Mouse (Mus musculus): ENCODE results near the gene Ppib. TPM values are rescaled to one million over a fixed set of nuclear protein-coding genes. Genes with fewer than 3 reads are reported as not detected.

Gene Ppib
- polyA plus RNA-seq, 1 experiment: 176 TPM

GRCm38 (mm10) chr9:66088411-66088810 is 28.4 kb downstream of the Ppib start:
- peak; percentile 70 for DNase-seq
- WGBS: 41% methylated on average over 4 of the region's 4 CpGs
- H3K4me1 ChIP-seq (ENCODE audit: control insufficient read depth, insufficient read depth, low read length): peaks cover 7% of the 10 kb centered on the region
- peak; percentile 74 for TF ChIP-seq CTCF (IDR thresholded peaks at IDR 0.05; ENCODE audit: insufficient read depth, low read length)
- no peak for TF ChIP-seq POLR2A (IDR thresholded peaks at IDR 0.05; ENCODE audit: borderline replicate concordance, extremely low read depth, low read depth, low read length)
- no peak overlapping the region for H3K4me3 ChIP-seq (replicated peaks; ENCODE audit: extremely low read depth, low read depth, low read length)

- no peak overlapping the region for H3K4me3 ChIP-seq (replicated peaks; ENCODE audit: extremely low read depth, low read depth, low read length)
- H3K4me1 ChIP-seq (ENCODE audit: control insufficient read depth, insufficient read depth, low read length): peaks cover 9% of the 10 kb centered on the region
- no peak for DNase-seq
- 70% methylated on average over 13 of the region's 13 CpGs for whole genome bisulfite sequencing
- TF ChIP-seq POLR2A (IDR thresholded peaks at IDR 0.05; ENCODE audit: borderline replicate concordance, extremely low read depth, low read depth, low read length) (no peak), CTCF (IDR thresholded peaks at IDR 0.05; ENCODE audit: insufficient read depth, low read length) (no peak)
Measured at GRCm38 (mm10) chr9:66090593-66091244, 30.7 kb downstream of the Ppib start.

- Histone ChIP-seq H3K4me1 (ENCODE audit: control insufficient read depth, insufficient read depth, low read length) (peaks cover 9% of the 10 kb centered on the region), H3K4me3 (replicated peaks; ENCODE audit: extremely low read depth, low read depth, low read length) (no peak overlapping the region)
- DNase-seq: peak; percentile 50
- WGBS: 49% methylated on average over 6 of the region's 6 CpGs
- TF ChIP-seq CTCF (IDR thresholded peaks at IDR 0.05; ENCODE audit: insufficient read depth, low read length): no peak
- TF ChIP-seq POLR2A (IDR thresholded peaks at IDR 0.05; ENCODE audit: borderline replicate concordance, extremely low read depth, low read depth, low read length): no peak
Measured at GRCm38 (mm10) chr9:66091327-66092231, 31.6 kb downstream of the Ppib start.

- no peak overlapping the region for H3K4me3 ChIP-seq (replicated peaks; ENCODE audit: extremely low read depth, low read depth, low read length)
- WGBS: 63% methylated on average over 2 of the region's 2 CpGs
- peaks cover 9% of the 10 kb centered on the region for H3K4me1 ChIP-seq (ENCODE audit: control insufficient read depth, insufficient read depth, low read length)
- TF ChIP-seq POLR2A (IDR thresholded peaks at IDR 0.05; ENCODE audit: borderline replicate concordance, extremely low read depth, low read depth, low read length) (no peak), CTCF (IDR thresholded peaks at IDR 0.05; ENCODE audit: insufficient read depth, low read length) (no peak)
- no peak for DNase-seq
Measured at GRCm38 (mm10) chr9:66092664-66093063, 32.6 kb downstream of the Ppib start.

- TF ChIP-seq CTCF (IDR thresholded peaks at IDR 0.05; ENCODE audit: insufficient read depth, low read length): no peak
- no peak for TF ChIP-seq POLR2A (IDR thresholded peaks at IDR 0.05; ENCODE audit: borderline replicate concordance, extremely low read depth, low read depth, low read length)
- Histone ChIP-seq H3K4me1 (ENCODE audit: control insufficient read depth, insufficient read depth, low read length) (no peaks in the 10 kb centered on the region), H3K4me3 (replicated peaks; ENCODE audit: extremely low read depth, low read depth, low read length) (no peak overlapping the region)
- DNase-seq: no peak
- 77% methylated on average over 8 of the region's 8 CpGs for WGBS
Measured at GRCm38 (mm10) chr9:66101577-66101976, 41.6 kb downstream of the Ppib start.

GRCm38 (mm10) chr9:66102668-66103067 is 42.6 kb downstream of the Ppib start:
- no peak for TF ChIP-seq CTCF (IDR thresholded peaks at IDR 0.05; ENCODE audit: insufficient read depth, low read length)
- TF ChIP-seq POLR2A (IDR thresholded peaks at IDR 0.05; ENCODE audit: borderline replicate concordance, extremely low read depth, low read depth, low read length): no peak
- Histone ChIP-seq H3K4me1 (ENCODE audit: control insufficient read depth, insufficient read depth, low read length) (no peaks in the 10 kb centered on the region), H3K4me3 (replicated peaks; ENCODE audit: extremely low read depth, low read depth, low read length) (no peak overlapping the region)
- no peak for DNase-seq
- 90% methylated on average over 6 of the region's 6 CpGs for WGBS

GRCm38 (mm10) chr9:66104601-66105000 is 44.6 kb downstream of the Ppib start:
- no peak for DNase-seq
- no peaks in the 10 kb centered on the region for H3K4me1 ChIP-seq (ENCODE audit: control insufficient read depth, insufficient read depth, low read length)
- no peak for TF ChIP-seq CTCF (IDR thresholded peaks at IDR 0.05; ENCODE audit: insufficient read depth, low read length)
- no peak for TF ChIP-seq POLR2A (IDR thresholded peaks at IDR 0.05; ENCODE audit: borderline replicate concordance, extremely low read depth, low read depth, low read length)
- no peak overlapping the region for H3K4me3 ChIP-seq (replicated peaks; ENCODE audit: extremely low read depth, low read depth, low read length)
- 79% methylated on average over 4 of the region's 4 CpGs for WGBS

- TF ChIP-seq CTCF (IDR thresholded peaks at IDR 0.05; ENCODE audit: insufficient read depth, low read length) (no peak), POLR2A (IDR thresholded peaks at IDR 0.05; ENCODE audit: borderline replicate concordance, extremely low read depth, low read depth, low read length) (no peak)
- no peak overlapping the region for H3K4me3 ChIP-seq (replicated peaks; ENCODE audit: extremely low read depth, low read depth, low read length)
- DNase-seq: no peak
- 69% methylated on average over 8 of the region's 8 CpGs for WGBS
- H3K4me1 ChIP-seq (ENCODE audit: control insufficient read depth, insufficient read depth, low read length): no peaks in the 10 kb centered on the region
Measured at GRCm38 (mm10) chr9:66105168-66105567, 45.1 kb downstream of the Ppib start.

GRCm38 (mm10) chr9:66109574-66109973 is 49.6 kb downstream of the Ppib start:
- TF ChIP-seq CTCF (IDR thresholded peaks at IDR 0.05; ENCODE audit: insufficient read depth, low read length) (no peak), POLR2A (IDR thresholded peaks at IDR 0.05; ENCODE audit: borderline replicate concordance, extremely low read depth, low read depth, low read length) (no peak)
- WGBS: 97% methylated on average over 1 of the region's 1 CpGs

More at GRCm38 (mm10) chr9:66109574-66109973, 49.6 kb downstream of the Ppib start:
- Histone ChIP-seq H3K4me3 (replicated peaks; ENCODE audit: extremely low read depth, low read depth, low read length) (no peak overlapping the region), H3K4me1 (ENCODE audit: control insufficient read depth, insufficient read depth, low read length) (peaks cover 2% of the 10 kb centered on the region; the same call in 1 of the 2 replicates)
- DNase-seq: no peak
